Mouse (Mus musculus): ENCODE results near the gene Sik3. TPM values are rescaled to one million over a fixed set of nuclear protein-coding genes. Genes with fewer than 3 reads are reported as not detected.
A peak's percentile ranks its signal among the peaks of the same experiment; 100 is the strongest.

Sik3 gene
- polyA plus RNA-seq, 1 experiment from 2014 or later, result 3.9 TPM

GRCm38 (mm10) chr9:46098360-46098985 is 85.9 kb downstream of the Sik3 start:
- DNase-seq (ENCODE audit: low spot score), result no peak
- 91% methylated on average over 15 of the region's 15 CpGs for WGBS
- Histone ChIP-seq H3K36me3 (0 out of 2 replicates have a peak, but pooled peaks cover under 1% of the 10 kb centered on the region), H3K27me3 (ENCODE audit: low read depth, poor library complexity, severe bottlenecking) (no peaks in the 10 kb centered on the region), H3K4me1 (no peaks in the 10 kb centered on the region), H3K4me3 (no peak overlapping the region), H3K27ac (replicated peaks) (no peak overlapping the region), H3K9me3 (replicated peaks) (no peaks in the 10 kb centered on the region)

GRCm38 (mm10) chr9:46099107-46099506 is 86.5 kb downstream of the Sik3 start:
- no peak overlapping the region for H3K4me3 ChIP-seq

GRCm38 (mm10) chr9:46103154-46103553 is 90.5 kb downstream of the Sik3 start:
- no peaks in the 10 kb centered on the region for H3K9me3 ChIP-seq (replicated peaks)
- DNase-seq (ENCODE audit: low spot score), result no peak
- 0 out of 2 replicates have a peak, but pooled peaks cover 2% of the 10 kb centered on the region for H3K36me3 ChIP-seq
- peaks cover 6% of the 10 kb centered on the region; the same call in 1 of the 2 replicates for H3K4me1 ChIP-seq
- WGBS, result 93% methylated on average over 7 of the region's 7 CpGs
- no peaks in the 10 kb centered on the region for H3K27me3 ChIP-seq (ENCODE audit: low read depth, poor library complexity, severe bottlenecking)
- H3K27ac ChIP-seq (replicated peaks), result no peak overlapping the region
- H3K4me3 ChIP-seq, result no peak overlapping the region

More at GRCm38 (mm10) chr9:46099107-46099506, 86.5 kb downstream of the Sik3 start:
- H3K27me3 ChIP-seq (ENCODE audit: low read depth, poor library complexity, severe bottlenecking), result no peaks in the 10 kb centered on the region
- no peaks in the 10 kb centered on the region for H3K9me3 ChIP-seq (replicated peaks)
- no peaks in the 10 kb centered on the region for H3K4me1 ChIP-seq
- H3K36me3 ChIP-seq, result 0 out of 2 replicates have a peak, but pooled peaks cover 2% of the 10 kb centered on the region
- WGBS, result 87% methylated on average over 5 of the region's 5 CpGs
- DNase-seq (ENCODE audit: low spot score), result no peak
- H3K27ac ChIP-seq (replicated peaks), result no peak overlapping the region

GRCm38 (mm10) chr9:46106105-46106504 is 93.5 kb downstream of the Sik3 start:
- H3K36me3 ChIP-seq, result 0 out of 2 replicates have a peak, but pooled peaks cover 2% of the 10 kb centered on the region
- no peak overlapping the region for H3K4me3 ChIP-seq
- H3K4me1 ChIP-seq, result peaks cover 6% of the 10 kb centered on the region; the same call in 1 of the 2 replicates
- 91% methylated on average over 9 of the region's 9 CpGs for WGBS
- H3K27ac ChIP-seq (replicated peaks), result no peak overlapping the region
- no peak for DNase-seq (ENCODE audit: low spot score)
- no peaks in the 10 kb centered on the region for H3K9me3 ChIP-seq (replicated peaks)
- no peaks in the 10 kb centered on the region for H3K27me3 ChIP-seq (ENCODE audit: low read depth, poor library complexity, severe bottlenecking)

- H3K9me3 ChIP-seq (replicated peaks), result no peaks in the 10 kb centered on the region
- H3K4me3 ChIP-seq, result no peak overlapping the region
- H3K27ac ChIP-seq (replicated peaks), result no peak overlapping the region
- WGBS, result 82% methylated on average over 7 of the region's 7 CpGs
- peaks cover 15% of the 10 kb centered on the region for H3K4me1 ChIP-seq
- no peaks in the 10 kb centered on the region for H3K27me3 ChIP-seq (ENCODE audit: low read depth, poor library complexity, severe bottlenecking)
- no peaks in the 10 kb centered on the region for H3K36me3 ChIP-seq
- no peak for DNase-seq (ENCODE audit: low spot score)
Measured at GRCm38 (mm10) chr9:46110648-46111047, 98.0 kb downstream of the Sik3 start.

GRCm38 (mm10) chr9:46111334-46111733 is 98.7 kb downstream of the Sik3 start:
- no peaks in the 10 kb centered on the region for H3K9me3 ChIP-seq (replicated peaks)
- no peak overlapping the region for H3K4me3 ChIP-seq
- no peak overlapping the region for H3K27ac ChIP-seq (replicated peaks)
- no peaks in the 10 kb centered on the region for H3K36me3 ChIP-seq
- peaks cover 20% of the 10 kb centered on the region for H3K4me1 ChIP-seq
- DNase-seq (ENCODE audit: low spot score), result no peak
- no peaks in the 10 kb centered on the region for H3K27me3 ChIP-seq (ENCODE audit: low read depth, poor library complexity, severe bottlenecking)

- WGBS, result 80% methylated on average over 5 of the region's 5 CpGs
- Histone ChIP-seq H3K27me3 (ENCODE audit: low read depth, poor library complexity, severe bottlenecking) (no peaks in the 10 kb centered on the region), H3K4me3 (no peak overlapping the region), H3K27ac (replicated peaks) (no peak overlapping the region), H3K4me1 (peaks cover 20% of the 10 kb centered on the region), H3K9me3 (replicated peaks) (no peaks in the 10 kb centered on the region), H3K36me3 (no peaks in the 10 kb centered on the region)
- no peak for DNase-seq (ENCODE audit: low spot score)
Measured at GRCm38 (mm10) chr9:46112246-46112645, 99.6 kb downstream of the Sik3 start.

- no peaks in the 10 kb centered on the region for H3K27me3 ChIP-seq (ENCODE audit: low read depth, poor library complexity, severe bottlenecking)
- DNase-seq (ENCODE audit: low spot score), result no peak
Measured at GRCm38 (mm10) chr9:46118844-46119385, 106.3 kb downstream of the Sik3 start.

GRCm38 (mm10) chr9:46119943-46120441 is 107.4 kb downstream of the Sik3 start:
- Histone ChIP-seq H3K4me3 (no peak overlapping the region), H3K4me1 (peaks cover 26% of the 10 kb centered on the region), H3K36me3 (peaks cover 17% of the 10 kb centered on the region), H3K9me3 (replicated peaks) (peaks cover 6% of the 10 kb centered on the region), H3K27me3 (ENCODE audit: low read depth, poor library complexity, severe bottlenecking) (no peaks in the 10 kb centered on the region), H3K27ac (replicated peaks) (peak overlapping the region; percentile 71)
- 2% methylated on average over 6 of the region's 6 CpGs for WGBS
- peak; percentile 70 for DNase-seq (ENCODE audit: low spot score)

More at GRCm38 (mm10) chr9:46118844-46119385, 106.3 kb downstream of the Sik3 start:
- Histone ChIP-seq H3K27ac (replicated peaks) (no peak overlapping the region), H3K4me1 (peaks cover 28% of the 10 kb centered on the region), H3K36me3 (peaks cover 8% of the 10 kb centered on the region), H3K9me3 (replicated peaks) (peaks cover 6% of the 10 kb centered on the region), H3K4me3 (no peak overlapping the region)
- WGBS, result 94% methylated on average over 8 of the region's 8 CpGs

GRCm38 (mm10) chr9:46120468-46121253 is 108.0 kb downstream of the Sik3 start:
- peaks cover 22% of the 10 kb centered on the region for H3K36me3 ChIP-seq
- 92% methylated on average over 6 of the region's 6 CpGs for WGBS
- DNase-seq (ENCODE audit: low spot score), result no peak
- H3K4me1 ChIP-seq, result peaks cover 19% of the 10 kb centered on the region
- H3K9me3 ChIP-seq (replicated peaks), result peaks cover 6% of the 10 kb centered on the region
- no peak overlapping the region for H3K4me3 ChIP-seq
- H3K27ac ChIP-seq (replicated peaks), result peak overlapping the region; percentile 71
- H3K27me3 ChIP-seq (ENCODE audit: low read depth, poor library complexity, severe bottlenecking), result no peaks in the 10 kb centered on the region

GRCm38 (mm10) chr9:46121486-46121885 is 108.9 kb downstream of the Sik3 start:
- peaks cover 6% of the 10 kb centered on the region for H3K9me3 ChIP-seq (replicated peaks)
- WGBS, result 84% methylated on average over 4 of the region's 4 CpGs
- H3K4me3 ChIP-seq, result no peak overlapping the region
- no peaks in the 10 kb centered on the region for H3K27me3 ChIP-seq (ENCODE audit: low read depth, poor library complexity, severe bottlenecking)
- peaks cover 21% of the 10 kb centered on the region for H3K4me1 ChIP-seq
- peak overlapping the region; percentile 35 for H3K27ac ChIP-seq (replicated peaks)
- peaks cover 22% of the 10 kb centered on the region for H3K36me3 ChIP-seq
- DNase-seq (ENCODE audit: low spot score), result no peak

GRCm38 (mm10) chr9:46122731-46123130 is 110.1 kb downstream of the Sik3 start:
- Histone ChIP-seq H3K9me3 (replicated peaks) (peaks cover 6% of the 10 kb centered on the region), H3K36me3 (peaks cover 22% of the 10 kb centered on the region), H3K4me3 (no peak overlapping the region), H3K27ac (replicated peaks) (no peak overlapping the region), H3K4me1 (peaks cover 33% of the 10 kb centered on the region), H3K27me3 (ENCODE audit: low read depth, poor library complexity, severe bottlenecking) (no peaks in the 10 kb centered on the region)
- 91% methylated on average over 9 of the region's 9 CpGs for WGBS
- DNase-seq (ENCODE audit: low spot score), result no peak

Measured in midbrain, embryonic 10.5 days (tissue).